Mouse (Mus musculus) liver, embryonic 11.5 days (tissue): Measurements from ENCODE around the gene Hist2h2aa2. TPM values are rescaled to one million over a fixed set of nuclear protein-coding genes. Genes with fewer than 3 reads are reported as not detected.
"Not testable (repeated sequence)": the region's sequence is repeated elsewhere in the genome, so short reads cannot be mapped to it uniquely, and the experiment has no call there.

ENCODE experiments used
- ATAC-seq: fragments of 200-750 bp; cut with Nextera tagmentation; replicated peaks from 2 replicates; pipeline ENCODE4 v1.8.0; 2017; ENCODE audit warnings: moderate number of reproducible peaks, mild to moderate bottlenecking, moderate TSS enrichment, moderate library complexity; ENCODE audit not compliant: low FRiP score
- DNase-seq: peaks from one replicate; pipeline ENCODE4 v3.0.0-alpha.2; 2017; ENCODE audit warnings: low spot score
- H3K27ac ChIP-seq: fragments of 300-500 bp; sonication (generic); 2 replicates; pipeline ENCODE4 v1.5.1; 2014; ENCODE audit warnings: mild to moderate bottlenecking, low read depth, low read length, control low read depth
- H3K27me3 ChIP-seq: fragments of 300-500 bp; sonication (generic); replicated peaks from 2 replicates; pipeline ENCODE4 v1.6.1; 2014; ENCODE audit warnings: low read length, mixed read lengths; ENCODE audit not compliant: control insufficient read depth, insufficient read depth
- H3K36me3 ChIP-seq: fragments of 300-500 bp; sonication (generic); 2 replicates; pipeline ENCODE4 v1.6.1; 2014; ENCODE audit warnings: mild to moderate bottlenecking, low read length, moderate library complexity, mixed read lengths; ENCODE audit not compliant: control insufficient read depth, insufficient read depth
- H3K4me1 ChIP-seq: fragments of 300-500 bp; sonication (generic); replicated peaks from 2 replicates; pipeline ENCODE4 v1.6.1; 2014; ENCODE audit warnings: low read length, mixed read lengths; ENCODE audit not compliant: control insufficient read depth, insufficient read depth
- H3K4me2 ChIP-seq: fragments of 300-500 bp; sonication (generic); 2 replicates; pipeline ENCODE4 v1.6.1; 2014; ENCODE audit warnings: mild to moderate bottlenecking, control low read depth, moderate library complexity
- H3K4me3 ChIP-seq: fragments of 300-500 bp; sonication (generic); 2 replicates; pipeline ENCODE4 v1.5.1; 2014; ENCODE audit warnings: low read depth, low read length, control low read depth
- H3K9ac ChIP-seq: fragments of 300-500 bp; sonication (generic); 2 replicates; pipeline ENCODE4 v1.6.1; 2014; ENCODE audit warnings: low read depth, low read length, control low read depth
- H3K9me3 ChIP-seq: fragments of 300-500 bp; sonication (generic); 2 replicates; pipeline ENCODE4 v1.6.1; 2016; ENCODE audit warnings: low read length, inconsistent platforms, mixed read lengths; ENCODE audit not compliant: control insufficient read depth
- WGBS: fragments of 180-500 bp; shearing (Covaris S2); extraction: QIAGEN DNeasy Blood & Tissue Kit; methylation state at CpG from one replicate; pipeline ENCODE4 v1.1.7; 2014; 5-methylcytosine and 5-hydroxymethylcytosine counted together
- polyA plus RNA-seq: library from polyadenylated mRNA; unstranded; fragments of >200 nt; fragmentation: Nextera tagmentation; extraction: Ambion mirVana; gene quantifications from 2 replicates; pipeline ENCODE4 v1.2.1, GENCODE M21; 2014

Hist2h2aa2 gene
- polyA plus RNA-seq, 1 experiment from 2014 or later, result 34.5 TPM

- DNase-seq (no peak), ATAC-seq (no peak)
- Histone ChIP-seq H3K9ac (peak overlapping the region; percentile 95), H3K9me3 (no peaks in the 10 kb centered on the region), H3K4me3 (peak overlapping the region; percentile 58; the same call in 1 of the 2 replicates), H3K4me2 (peak overlapping the region; percentile 76), H3K27ac (peak overlapping the region; percentile 100), H3K36me3 (no peaks in the 10 kb centered on the region), H3K4me1 (peaks cover 25% of the 10 kb centered on the region), H3K27me3 (no peaks in the 10 kb centered on the region)
- 68% methylated on average over 7 of the region's 7 CpGs for WGBS
These were observed 4.0 kb upstream of the Hist2h2aa2 start for GRCm38 (mm10) chr3:96243921-96244572.

- Histone ChIP-seq H3K27me3 (no peaks in the 10 kb centered on the region), H3K9me3 (no peaks in the 10 kb centered on the region), H3K27ac (peak overlapping the region; percentile 76), H3K4me1 (peaks cover 20% of the 10 kb centered on the region), H3K9ac (peak overlapping the region; percentile 17; the same call in 1 of the 2 replicates), H3K4me3 (0 out of 2 replicates have a peak overlapping the region, but pooled peaks have one; percentile 12), H3K4me2 (peak overlapping the region; percentile 48), H3K36me3 (no peaks in the 10 kb centered on the region)
- no peak for ATAC-seq
- WGBS, result 83% methylated on average over 9 of the region's 9 CpGs
- no peak for DNase-seq
These were observed 722 bp upstream of the Hist2h2aa2 start for GRCm38 (mm10) chr3:96240799-96241197.

- peak within 1 kb of the TSS; percentile 89 for H3K27ac ChIP-seq
- H3K27me3 ChIP-seq, DNase-seq, H3K36me3 ChIP-seq, H3K9me3 ChIP-seq: not testable (repeated sequence)
- peak within 1 kb of the TSS; percentile 76 for H3K9ac ChIP-seq
- H3K4me2 ChIP-seq, result peak within 1 kb of the TSS; percentile 81
- peak; percentile 84 for ATAC-seq
- H3K4me1 ChIP-seq, result peaks cover 16% of the 10 kb centered on the region
- peak within 1 kb of the TSS; percentile 52 for H3K4me3 ChIP-seq
- WGBS, result 0% methylated on average over 22 of the region's 68 CpGs
These were observed 902 bp downstream of the Hist2h2aa2 start, which contains the start of gene Hist2h3c2 for GRCm38 (mm10) chr3:96238954-96239793. Gene Hist2h3c2 (minus strand): TSS chr3:96239127.

GRCm38 (mm10) chr3:96237904-96238511 lies 2.1 kb downstream of the Hist2h2aa2 start:
- Histone ChIP-seq H3K9ac (peak overlapping the region; percentile 76), H3K4me2 (peak overlapping the region; percentile 81), H3K36me3 (no peaks in the 10 kb centered on the region), H3K4me1 (peaks cover 9% of the 10 kb centered on the region), H3K27me3 (no peaks in the 10 kb centered on the region), H3K9me3 (no peaks in the 10 kb centered on the region), H3K4me3 (peak overlapping the region; percentile 52), H3K27ac (peak overlapping the region; percentile 89)
- peak; percentile 11; the same call in 1 of the 2 replicates for ATAC-seq
- peak; percentile 63 for DNase-seq
- WGBS, result under 1% methylated on average over 12 of the region's 12 CpGs

GRCm38 (mm10) chr3:96237335-96237903 lies 2.7 kb downstream of the Hist2h2aa2 start:
- Histone ChIP-seq H3K36me3 (no peaks in the 10 kb centered on the region), H3K27me3 (no peaks in the 10 kb centered on the region), H3K9ac (peak overlapping the region; percentile 76), H3K4me1 (peaks cover 9% of the 10 kb centered on the region), H3K4me2 (peak overlapping the region; percentile 81), H3K4me3 (peak overlapping the region; percentile 52), H3K27ac (peak overlapping the region; percentile 89), H3K9me3 (no peaks in the 10 kb centered on the region)
- peak; percentile 61 for DNase-seq
- 23% methylated on average over 7 of the region's 7 CpGs for WGBS
- ATAC-seq, result no peak

- Histone ChIP-seq H3K4me3 (peak overlapping the region; percentile 52), H3K36me3 (no peaks in the 10 kb centered on the region), H3K4me2 (peak overlapping the region; percentile 81), H3K9ac (peak overlapping the region; percentile 76), H3K27ac (peak overlapping the region; percentile 89), H3K4me1 (peaks cover 9% of the 10 kb centered on the region), H3K9me3 (no peaks in the 10 kb centered on the region), H3K27me3 (no peaks in the 10 kb centered on the region)
- no peak for ATAC-seq
- 85% methylated on average over 4 of the region's 4 CpGs for WGBS
- DNase-seq, result no peak
These were observed 3.2 kb downstream of the Hist2h2aa2 start for GRCm38 (mm10) chr3:96236834-96237334.

GRCm38 (mm10) chr3:96235836-96236235 lies 4.2 kb downstream of the Hist2h2aa2 start:
- no peak for ATAC-seq
- Histone ChIP-seq H3K27ac (no peak overlapping the region), H3K9ac (no peak overlapping the region), H3K36me3 (no peaks in the 10 kb centered on the region), H3K4me3 (no peak overlapping the region), H3K9me3 (no peaks in the 10 kb centered on the region), H3K4me2 (no peak overlapping the region), H3K27me3 (no peaks in the 10 kb centered on the region), H3K4me1 (peaks cover 5% of the 10 kb centered on the region)
- WGBS, result 57% methylated on average over 3 of the region's 3 CpGs
- DNase-seq, result no peak

- H3K4me1 ChIP-seq, result peaks cover 2% of the 10 kb centered on the region; the same call in 1 of the 2 replicates
- ATAC-seq (no peak), DNase-seq (no peak)
- H3K9me3 ChIP-seq, result no peaks in the 10 kb centered on the region
- no peak overlapping the region for H3K9ac ChIP-seq
- H3K4me3 ChIP-seq, result no peak overlapping the region
- no peaks in the 10 kb centered on the region for H3K27me3 ChIP-seq
- no peaks in the 10 kb centered on the region for H3K36me3 ChIP-seq
- H3K27ac ChIP-seq, result no peak overlapping the region
- WGBS, result 80% methylated on average over 2 of the region's 2 CpGs
- H3K4me2 ChIP-seq, result no peak overlapping the region
These were observed 5.2 kb downstream of the Hist2h2aa2 start for GRCm38 (mm10) chr3:96234914-96235313.
